Mouse (Mus musculus): ENCODE measurements at regions not wholly inside any gene's neighbourhood (a gene's known extent, or its start where the extent isn't known, plus 50 kb on each side); places are given as distances from the start of the nearest gene placed in this dataset.
"Not testable (repeated sequence)": the region's sequence is repeated elsewhere in the genome, so short reads cannot be mapped to it uniquely, and the experiment has no call there.

DNA sequence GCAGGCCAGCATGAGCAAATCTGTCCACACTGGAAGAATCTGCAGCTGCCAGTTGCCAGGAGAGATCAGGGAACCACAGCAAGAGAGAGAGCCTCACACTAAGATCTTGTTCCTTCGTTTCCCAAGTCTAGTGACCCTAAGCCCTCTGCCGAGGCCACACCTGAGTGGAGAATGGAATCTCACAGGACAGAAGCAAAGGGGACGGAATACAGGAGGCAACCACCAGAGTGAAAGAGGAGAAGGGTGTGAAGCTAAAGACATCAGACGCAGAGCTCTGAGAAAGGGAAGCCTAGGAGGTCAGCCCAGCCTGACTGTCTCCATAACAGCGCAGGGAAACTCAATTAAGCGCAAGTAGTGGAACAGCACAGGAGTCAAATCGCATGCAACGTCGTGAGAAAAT lies 75.0 kb downstream of the Suds3 start:
- DNase-seq, result no peak

DNA sequence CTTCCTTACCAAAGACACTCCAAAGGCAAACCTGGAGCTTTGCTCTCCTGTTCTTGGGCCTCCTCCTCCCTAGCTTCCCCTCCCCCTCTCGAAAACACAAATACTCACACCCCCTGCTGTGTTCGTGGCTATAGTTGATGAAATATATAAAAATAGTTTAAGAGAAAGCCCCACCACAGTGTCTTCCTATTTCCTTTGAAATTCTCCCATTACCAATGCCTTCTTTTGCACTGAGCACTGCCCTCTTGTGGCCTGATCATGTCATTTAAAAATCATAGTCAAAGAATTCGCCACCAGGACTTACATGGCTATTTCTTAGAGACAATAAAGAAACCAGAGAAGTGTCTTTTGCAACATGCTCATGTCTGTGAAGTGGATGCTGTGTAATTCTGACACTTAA lies 78.7 kb downstream of the Suds3 start:
- DNase-seq, result peak; percentile 68

DNA sequence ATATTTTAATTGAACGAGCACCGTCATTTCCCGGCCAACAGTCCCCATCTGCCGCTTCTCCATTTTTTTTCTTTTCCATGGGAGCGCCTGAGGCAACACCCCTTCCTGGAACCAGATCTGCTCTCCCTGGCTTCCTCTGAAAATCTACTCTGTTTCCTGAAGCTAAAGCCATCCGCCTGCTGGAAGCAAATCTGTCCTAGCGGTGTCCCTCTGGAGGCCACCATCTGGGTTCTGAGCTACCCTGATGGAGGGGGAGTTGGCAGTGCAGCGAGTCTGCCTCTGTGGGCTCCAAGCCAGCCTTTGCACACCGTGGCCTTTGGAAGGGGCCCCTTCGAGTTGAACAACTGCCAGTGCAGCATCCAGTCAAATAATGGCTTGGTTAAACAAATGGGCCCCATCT lies 83.8 kb downstream of the Suds3 start:
- DNase-seq, result peak; percentile 48

DNA sequence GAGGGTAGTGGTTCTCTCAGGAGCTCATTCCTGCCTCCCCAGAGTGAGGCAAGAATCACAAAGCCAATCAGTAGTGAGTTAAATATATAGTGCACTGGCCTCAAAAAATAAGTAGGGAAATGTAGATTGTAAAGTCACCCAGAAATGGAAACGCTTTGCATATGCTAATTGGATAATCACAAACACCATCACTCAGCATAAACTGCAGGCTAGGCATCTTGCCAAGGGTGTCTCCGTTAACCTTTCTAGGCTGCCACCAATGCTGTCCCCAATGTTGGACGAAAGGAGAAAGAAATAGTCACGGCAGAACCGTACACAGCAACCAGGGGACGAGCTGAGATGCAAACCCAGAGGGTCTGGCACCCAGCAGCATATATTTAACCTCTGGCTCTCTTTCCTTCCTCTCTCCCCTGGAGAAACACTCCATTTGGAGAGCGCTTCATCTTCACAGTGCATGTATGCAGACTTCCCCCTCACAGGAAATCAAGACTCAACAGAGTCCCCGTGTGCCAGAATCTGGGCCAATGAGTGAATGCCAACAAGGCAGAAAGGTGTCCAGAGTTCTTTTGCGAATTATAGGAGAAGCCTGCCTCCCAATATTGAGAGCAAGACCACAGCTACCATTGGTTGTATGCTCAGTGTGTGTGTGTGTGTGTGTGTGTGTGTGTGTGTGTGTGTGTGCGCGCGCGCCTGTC lies 90.1 kb downstream of the Suds3 start:
- no peak for DNase-seq

DNA sequence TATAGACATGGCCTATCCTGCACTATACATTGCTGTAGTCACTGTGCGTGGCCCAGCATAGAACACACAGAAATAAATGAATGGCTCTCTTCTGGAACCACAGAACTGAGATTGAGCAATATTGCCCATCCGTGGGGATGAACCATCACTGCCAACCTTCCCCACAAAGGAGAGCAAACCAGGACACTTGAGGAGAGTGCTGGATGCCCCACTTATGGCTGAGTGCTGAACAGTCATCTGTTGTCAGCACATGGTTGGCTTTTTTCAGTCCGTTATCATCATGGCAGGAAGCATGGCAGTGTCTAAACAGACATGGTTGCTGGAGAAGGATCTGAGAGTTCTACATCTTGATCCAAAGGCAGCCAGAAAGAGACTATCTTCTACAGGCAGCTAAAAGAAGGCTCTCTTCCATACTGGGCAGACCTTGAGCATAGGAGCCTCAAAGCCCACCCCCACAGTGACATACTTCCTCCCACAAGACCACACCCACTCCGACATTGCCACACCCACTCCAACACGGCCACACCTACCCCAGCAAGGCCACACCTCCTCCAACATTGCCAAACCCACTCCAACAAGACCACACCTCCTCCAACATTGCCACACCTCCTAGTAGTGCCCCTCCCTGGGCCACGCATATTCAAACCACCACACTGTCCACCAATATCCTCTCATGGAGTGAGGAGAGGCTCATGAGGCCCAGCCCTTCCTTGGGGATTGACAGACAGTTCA lies 97.3 kb downstream of the Suds3 start:
- no peak for DNase-seq

DNA sequence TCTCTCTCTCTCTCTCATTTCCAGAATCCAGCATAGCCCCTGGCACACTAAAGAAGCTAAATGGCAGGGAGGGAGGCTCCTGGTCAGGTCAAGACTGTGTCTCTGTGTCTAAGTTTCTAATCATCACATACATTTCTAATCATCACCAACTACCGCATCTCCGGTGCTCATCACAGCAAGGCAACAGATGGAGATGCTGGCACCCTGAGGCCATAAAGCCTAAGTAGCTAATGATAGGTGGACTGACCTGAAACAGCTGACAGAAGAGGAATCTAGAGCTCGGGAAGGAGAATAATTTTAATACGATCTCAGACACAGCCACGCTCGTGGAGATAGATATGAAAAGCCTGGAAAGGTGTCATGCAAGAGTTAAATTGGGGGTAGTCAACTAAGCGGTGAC lies 104.8 kb downstream of the Suds3 start:
- no peak for DNase-seq

DNA sequence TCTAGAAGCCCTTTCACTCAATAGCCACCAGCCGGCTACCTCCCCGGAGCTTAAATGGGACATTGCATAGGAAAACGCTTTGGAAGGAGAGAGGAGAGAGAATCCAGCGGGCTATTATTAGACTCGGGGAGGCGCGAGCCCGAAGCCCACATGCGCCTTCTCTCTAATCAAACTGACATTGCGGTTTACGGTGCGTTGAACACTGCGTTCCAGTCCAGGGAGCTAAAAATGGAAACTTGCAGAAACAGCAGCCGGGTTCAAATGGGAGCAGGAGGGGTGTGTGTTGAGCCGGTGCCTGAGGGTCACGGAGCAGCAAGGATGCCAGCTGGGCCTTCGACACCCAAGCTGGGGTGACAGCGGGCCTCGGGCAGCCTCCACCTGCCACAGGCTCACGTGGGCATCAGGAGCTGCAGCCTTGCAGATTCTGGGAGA lies 115.1 kb downstream of the Suds3 start:
- DNase-seq, result peak; percentile 41

DNA sequence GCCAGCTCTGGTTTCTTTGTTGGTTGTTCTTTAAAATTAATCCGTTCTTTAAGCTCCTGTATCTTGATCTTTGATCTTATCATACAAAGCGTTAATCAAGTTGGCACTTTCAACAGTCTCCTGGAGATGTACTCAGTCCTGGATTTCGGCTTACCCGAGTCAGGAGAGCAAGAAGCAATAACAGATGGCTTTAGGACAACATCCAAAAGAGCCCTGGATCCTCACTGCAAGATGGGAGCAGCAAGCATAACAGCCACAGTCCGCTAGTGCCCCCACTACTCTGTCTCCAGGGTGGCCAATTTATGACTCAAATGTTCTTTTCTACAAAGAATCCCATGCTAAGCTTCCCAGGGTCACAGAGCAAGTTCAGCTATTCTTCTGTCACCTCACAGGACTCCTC lies 121.4 kb downstream of the Suds3 start:
- DNase-seq, result no peak

DNA sequence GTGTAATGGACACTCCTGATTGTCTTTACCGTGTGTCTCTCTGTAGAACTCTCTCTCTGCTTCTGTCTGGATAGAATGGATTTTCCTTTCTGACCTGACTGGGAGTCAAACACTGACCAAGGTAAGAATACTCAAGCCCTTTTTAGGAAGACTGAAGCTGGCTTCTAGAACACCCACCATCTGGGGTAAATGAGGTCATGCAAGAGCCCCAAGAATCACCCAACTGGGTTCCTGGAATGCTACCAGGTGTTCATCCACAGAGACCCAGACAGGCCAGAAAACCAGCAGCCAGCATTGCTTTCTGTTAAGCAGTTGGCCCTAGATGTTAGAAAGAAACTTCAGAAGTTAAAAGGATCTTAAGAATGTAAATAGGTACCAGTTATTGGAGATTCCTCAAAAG lies 122.2 kb downstream of the Suds3 start:
- DNase-seq, result no peak

DNA sequence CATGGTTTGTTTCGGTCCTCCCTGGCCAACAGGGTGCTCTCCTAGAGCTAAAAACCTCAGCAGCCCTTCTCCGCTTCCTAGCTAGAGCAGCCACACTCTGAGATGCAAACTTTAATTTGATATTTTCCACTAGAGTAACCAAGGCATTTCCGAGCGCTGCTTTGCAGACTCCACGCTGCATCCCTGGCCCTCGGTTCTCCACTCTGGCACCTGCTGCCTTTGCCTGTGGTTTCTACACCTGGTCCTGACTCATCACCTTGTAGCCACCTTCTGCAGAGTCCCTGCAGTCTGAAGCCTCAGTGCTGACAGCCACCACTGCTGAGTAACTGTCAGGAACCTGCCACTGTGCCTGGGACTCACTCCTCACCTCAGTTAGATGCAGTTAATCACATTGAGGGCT lies 124.5 kb downstream of the Suds3 start:
- DNase-seq, result no peak

DNA sequence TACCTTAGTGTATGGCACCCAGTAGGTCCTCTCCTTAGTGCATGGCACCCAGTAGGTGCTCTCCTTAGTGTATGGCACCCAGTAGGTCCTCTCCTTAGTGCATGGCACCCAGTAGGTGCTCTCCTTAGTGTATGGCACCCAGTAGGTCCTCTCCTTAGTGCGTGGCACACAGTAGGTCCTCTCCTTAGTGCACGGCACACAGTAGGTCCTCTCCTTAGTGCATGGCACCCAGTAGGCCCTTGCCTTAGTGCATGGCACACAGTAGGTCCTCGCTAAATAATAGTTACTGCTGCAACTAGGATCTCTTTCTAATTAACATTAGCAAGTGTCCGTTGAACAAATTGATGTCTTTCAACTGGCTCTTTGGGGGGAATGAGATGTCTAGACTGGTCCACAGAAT lies 144.4 kb downstream of the Suds3 start:
- not testable (repeated sequence) for DNase-seq

DNA sequence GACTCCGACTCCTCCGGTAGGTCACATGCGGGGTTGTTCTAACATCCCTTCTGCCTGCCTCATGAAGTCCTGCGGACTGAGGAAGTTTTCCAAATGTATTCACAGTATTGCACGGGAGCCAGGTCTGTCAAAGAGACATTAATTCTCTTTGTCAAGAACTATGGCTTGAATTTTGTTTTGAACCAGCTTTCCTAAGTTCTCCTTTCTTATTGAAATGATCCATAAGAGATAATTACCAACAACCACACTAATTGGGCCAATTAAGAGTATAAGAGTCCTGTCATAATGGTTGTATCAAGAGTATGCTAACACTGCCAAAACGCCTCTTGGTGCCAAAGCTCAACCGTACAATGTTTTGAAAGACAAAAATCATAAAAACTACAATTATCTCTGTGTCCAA lies 151.7 kb downstream of the Suds3 start:
- no peak for DNase-seq

DNA sequence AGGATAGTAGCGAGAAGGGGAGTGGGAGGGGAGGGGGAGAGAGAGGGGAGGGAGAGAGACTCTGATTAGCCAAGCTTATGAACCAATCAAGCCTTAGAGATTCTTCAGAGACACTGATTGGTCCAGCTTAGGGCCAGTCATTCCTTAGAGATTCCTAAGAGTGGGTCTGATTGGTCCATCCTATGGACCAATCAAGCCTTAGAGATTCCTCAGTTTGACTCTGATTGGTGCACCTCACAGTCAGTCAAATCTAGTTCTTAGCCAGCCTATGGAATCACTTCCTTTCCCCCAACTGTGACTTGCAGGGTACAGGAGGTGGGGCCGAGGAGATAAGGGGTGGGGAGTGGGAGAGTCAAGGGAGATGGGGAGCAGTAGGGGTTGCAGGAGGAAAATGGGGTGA lies 152.8 kb downstream of the Suds3 start:
- DNase-seq, result no peak

DNA sequence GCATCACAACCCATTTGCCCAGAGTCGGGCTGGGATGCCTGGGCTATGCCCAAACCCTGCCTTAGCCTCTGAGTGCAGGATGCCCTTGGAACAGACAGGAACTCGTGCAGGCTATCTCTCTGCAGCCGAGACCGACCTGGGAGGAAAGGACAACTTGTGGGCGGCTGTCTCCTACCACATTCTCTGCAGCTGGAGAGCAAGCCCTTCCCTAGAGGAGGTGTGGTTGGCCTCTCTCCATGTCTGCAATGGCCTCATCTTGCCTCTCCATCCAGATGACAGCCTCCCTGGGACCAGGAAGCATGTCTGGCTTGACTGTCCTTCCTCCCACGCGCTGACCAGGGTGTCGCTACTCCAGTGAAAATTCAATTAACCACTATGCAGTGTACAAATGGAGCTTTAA lies 155.9 kb downstream of the Suds3 start:
- DNase-seq, result no peak

DNA sequence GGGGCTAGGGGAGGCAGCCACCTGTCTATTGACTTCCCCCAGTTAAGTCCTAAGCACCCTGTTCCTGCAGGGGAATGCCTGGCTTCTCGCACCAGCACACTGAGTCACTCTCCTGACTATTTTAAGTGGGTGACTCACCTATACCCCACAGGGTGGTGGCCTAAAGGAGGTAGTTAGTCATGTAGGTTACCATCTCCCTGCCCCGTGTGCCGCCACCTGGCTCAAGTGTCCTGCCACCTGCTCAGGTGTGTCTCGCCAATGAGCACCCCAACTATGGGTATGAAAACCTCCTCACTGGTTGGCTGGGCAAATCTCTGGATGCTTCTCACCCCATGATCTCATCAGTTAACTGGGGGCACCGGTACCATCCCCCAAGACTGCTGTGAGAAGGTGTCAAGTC lies 157.8 kb downstream of the Suds3 start:
- DNase-seq, result no peak

DNA sequence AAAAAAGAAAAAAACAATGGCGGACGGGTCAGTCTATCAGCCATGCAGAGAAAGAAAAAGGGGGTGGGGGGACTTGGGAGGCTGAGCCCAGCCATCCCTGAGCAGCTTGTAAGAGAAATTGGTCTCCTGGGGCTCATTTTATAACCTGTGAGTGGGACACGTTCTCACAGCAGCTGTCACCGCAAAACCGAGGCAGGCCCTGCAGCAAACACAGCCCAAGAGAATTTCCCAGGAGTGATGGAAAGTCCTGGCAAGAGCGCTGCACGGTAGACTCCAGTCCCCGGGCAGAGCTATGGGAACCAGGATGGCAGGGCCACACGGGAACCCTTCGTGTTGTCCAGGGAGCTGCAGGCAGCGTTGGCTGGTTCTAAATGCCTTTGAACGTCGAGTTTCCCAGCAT lies 159.3 kb downstream of the Suds3 start:
- no peak for DNase-seq

DNA sequence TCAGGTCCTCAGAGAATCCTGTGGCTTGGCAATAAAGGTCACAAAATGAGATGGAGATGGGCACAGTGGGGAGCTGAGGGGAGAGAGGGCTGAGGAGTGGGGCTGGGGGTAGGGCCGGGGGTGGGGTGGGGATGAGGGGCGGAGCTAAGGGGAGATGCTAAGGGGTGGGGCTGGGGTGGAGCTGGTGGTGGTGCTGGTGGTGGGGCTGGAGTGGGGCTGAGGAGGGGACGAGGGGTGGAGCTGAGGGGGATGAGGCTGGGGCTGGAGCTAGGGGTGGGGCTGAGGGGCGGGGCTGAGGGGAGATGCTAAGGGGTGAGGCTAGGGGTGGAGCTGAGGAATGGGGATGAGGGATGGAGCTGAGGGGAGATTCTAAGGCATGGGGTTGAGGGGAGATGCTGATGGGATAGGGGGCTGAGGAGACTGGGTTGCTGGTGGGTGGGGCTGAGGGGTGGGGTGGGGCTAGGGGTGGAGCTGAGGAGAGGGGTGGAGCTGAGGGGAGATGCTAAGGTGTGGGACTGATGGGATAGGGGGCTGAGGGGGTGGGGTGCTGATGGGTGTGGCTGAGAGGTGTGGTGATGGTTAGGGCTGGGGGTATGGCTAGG lies 165.5 kb downstream of the Suds3 start:
- no peak for DNase-seq

DNA sequence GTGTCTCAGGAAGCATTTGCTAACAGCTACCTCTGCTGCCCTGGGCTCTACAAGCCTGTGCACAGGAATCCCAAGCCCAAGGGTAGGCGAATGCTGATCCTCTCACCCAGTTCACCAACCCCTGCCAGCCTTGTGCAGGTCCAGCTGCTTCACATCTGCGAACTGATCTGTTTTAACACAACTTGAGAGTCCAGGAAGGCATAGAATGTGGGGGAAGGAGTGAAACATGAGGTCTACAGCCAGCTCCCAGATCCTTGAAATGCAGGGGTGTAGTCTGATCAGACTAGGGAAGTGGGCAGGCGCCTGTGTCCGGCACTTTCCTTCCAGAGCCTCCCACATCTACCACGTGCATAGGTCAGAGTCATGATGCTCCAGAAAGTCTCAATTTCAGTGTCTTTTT lies 181.3 kb downstream of the Suds3 start:
- no peak for DNase-seq

DNA sequence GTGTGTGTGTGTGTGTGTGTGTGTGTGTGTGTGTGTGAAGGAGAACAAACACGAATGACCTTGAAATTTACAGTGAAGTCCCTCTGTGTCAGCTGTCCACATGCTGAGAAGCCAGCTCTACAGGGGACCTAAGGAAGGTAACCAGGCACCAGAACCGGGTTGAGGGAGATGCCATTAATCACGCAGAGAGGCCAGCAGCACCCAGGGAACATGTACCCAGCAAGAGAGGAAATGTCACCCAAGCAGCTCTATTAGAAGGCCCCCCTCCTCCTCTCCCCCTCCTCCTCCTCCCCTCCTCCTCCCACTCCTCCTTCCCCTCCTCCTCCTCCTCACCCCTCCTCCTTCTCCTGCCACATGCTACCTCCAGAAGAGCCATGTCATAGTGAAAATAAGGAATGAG lies 181.8 kb downstream of the Suds3 start:
- no peak for DNase-seq

DNA sequence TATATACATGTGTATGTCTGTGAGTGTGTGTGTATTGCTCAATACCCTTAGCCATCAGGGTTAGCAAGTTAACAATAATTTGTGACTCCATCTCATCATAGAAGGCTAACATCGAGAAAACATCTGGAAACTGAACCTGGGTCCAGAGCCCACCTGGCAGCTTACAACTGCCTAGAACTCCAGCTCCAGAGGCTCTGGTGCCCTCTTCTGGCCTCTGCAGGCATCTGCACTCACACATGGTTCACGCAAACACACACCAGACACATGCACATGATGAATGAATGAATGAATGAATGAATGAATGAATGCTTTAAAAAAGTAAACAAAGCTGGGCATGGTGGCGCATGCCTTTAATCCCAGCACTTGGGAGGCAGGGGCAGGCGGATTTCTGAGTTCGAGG lies 182.8 kb downstream of the Suds3 start:
- DNase-seq, result no peak

DNA sequence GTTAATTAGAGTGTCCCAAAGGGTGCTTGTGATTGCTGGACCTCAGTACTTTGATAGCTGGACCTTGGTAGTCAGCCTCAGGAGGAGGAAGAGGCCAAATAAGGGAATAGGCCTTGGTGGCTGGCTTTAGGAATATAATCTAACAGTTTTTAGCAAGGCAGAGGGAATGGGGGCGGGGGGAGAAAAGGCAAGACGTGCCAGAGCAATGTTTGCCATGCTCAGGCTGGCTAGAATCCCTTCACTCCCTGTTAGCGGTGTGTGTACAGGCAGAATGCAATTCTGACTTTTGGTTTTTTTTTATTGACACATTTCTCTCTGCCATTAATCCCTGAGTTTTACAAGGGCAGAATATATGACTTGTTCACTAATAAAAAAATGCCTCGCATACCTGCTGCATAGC lies 192.2 kb downstream of the Suds3 start:
- DNase-seq, result no peak

DNA sequence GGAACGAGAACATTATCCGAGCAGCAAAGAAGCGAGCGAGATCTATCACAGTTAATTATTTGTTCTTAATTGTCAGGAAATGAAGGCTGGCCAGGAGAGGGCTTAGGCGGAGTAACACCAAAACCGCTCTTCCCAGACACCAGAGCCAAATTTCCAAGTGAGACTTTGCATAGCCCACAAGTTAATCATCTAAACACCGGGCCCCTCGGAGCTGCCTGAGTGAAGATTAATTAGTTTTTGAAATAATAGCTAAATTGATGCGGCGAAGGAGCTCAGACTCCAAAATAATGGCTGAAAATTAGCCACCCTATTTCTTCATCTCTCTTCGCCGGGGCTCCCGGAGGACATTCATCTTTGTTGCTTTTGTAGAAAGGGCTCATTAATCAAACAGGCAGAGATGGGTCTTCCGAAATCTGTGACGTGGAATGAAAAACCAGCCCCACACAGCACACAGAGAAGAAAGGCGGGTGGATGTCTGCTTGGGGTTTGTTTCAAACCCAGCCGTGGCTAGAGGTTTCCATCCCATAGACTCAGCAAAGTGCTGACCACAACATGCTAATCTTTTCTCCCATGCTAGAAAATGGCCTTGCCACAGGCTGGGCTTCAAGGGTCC lies 193.7 kb downstream of the Suds3 start:
- DNase-seq, result no peak

DNA sequence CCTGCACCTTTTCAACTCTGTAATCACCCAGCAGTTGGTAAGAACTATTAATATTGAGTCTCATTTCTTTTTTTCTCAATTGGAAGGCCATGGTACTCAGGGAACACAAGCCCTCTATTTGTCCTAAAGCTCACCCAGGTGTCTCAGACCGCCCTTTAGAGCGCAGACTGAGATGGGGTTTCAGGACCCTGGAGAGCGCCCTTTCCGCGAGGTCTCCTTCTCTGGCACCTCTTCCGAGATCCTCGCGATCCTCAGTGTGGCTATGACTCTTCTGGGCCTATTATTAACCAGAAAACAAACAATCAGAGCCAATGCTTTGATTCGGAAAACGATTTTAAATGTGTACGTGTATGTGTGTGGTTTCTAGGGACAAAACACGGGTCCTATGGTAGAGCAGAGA lies 201.0 kb downstream of the Suds3 start:
- no peak for DNase-seq

DNA sequence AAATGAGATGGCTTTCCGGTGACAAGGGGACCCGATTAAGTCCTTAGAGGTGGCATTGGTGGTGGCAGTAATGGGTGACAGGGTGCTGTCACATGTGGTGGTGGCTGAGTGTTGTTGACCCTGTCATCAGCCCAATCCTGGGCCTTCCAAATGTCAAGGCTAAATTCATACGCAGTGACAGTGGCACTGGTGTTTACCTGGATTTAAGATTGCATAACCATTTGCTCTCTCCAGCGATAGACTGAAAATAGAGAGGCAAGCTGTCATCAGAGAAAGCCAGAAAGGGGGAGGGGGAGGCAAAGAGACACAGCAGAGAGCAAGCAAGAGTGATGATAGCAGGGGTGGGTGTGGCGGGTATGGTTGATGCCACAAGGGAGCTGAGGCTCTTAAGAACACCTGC lies 215.1 kb downstream of the Suds3 start:
- DNase-seq, result no peak
